Mouse (Mus musculus): ENCODE measurements at regions not wholly inside any gene's neighbourhood (a gene's known extent, or its start where the extent isn't known, plus 50 kb on each side); places are given as distances from the start of the nearest gene placed in this dataset.

DNA sequence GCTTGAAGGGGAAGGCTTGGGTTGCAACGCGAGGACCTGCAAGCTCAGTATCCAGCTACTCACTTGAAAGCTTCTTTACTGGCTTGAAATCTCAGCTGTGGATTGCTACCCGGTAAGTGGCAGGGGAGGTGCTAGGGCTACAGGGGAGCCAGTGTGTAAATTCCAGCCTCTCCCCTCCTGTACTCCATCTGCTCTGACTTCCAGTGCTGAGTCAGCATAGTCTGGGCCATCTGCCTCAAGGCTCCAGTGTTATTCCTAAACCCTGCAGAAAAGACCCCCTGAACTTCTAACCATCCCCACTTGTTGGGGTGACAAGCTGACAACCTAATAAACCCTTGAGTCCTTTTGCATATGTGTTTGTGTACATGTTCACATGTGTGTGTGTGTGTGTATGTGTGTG lies 140.0 kb upstream of the Kcnab2 start:
- TF ChIP-seq CEBPB (IDR thresholded peaks at IDR 0.05; ENCODE audit: low read depth) (no peak), CTCF (IDR thresholded peaks at IDR 0.05; ENCODE audit: control insufficient read depth, insufficient read depth, insufficient read length) (no peak), USF1 (IDR thresholded peaks at IDR 0.05; ENCODE audit: low read depth) (no peak), MYOD1 (IDR thresholded peaks at IDR 0.05; ENCODE audit: control insufficient read depth, insufficient read length, low read depth) (no peak), MAX (IDR thresholded peaks at IDR 0.05) (no peak)

All from C2C12 (cell line).